Mouse (Mus musculus): ENCODE measurements at regions not wholly inside any gene's neighbourhood (a gene's known extent, or its start where the extent isn't known, plus 50 kb on each side); places are given as distances from the start of the nearest gene placed in this dataset.

DNA sequence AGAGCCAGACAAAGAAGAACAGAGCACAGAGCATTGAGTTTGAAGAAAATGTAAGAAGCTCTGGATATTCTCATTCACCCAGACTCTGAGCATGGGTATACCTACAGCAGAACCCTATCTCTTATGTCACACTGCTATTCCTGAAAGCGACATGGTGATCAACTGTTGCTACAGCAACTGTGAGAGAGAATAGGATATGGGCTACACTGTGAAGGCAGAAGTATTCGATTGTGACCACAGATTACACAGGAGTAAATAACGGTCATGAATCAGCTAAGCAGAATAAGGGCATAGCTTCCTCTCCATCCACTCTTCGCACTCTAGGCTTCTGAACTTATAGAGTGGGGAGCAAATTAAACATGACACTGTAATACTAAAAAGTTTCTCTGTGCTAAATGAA is 417.0 kb upstream of the Nox3 start:
- no peaks in the 10 kb centered on the region for H3K4me1 ChIP-seq (ENCODE audit: control insufficient read depth, insufficient read depth, low read length)
- no peak for DNase-seq
- WGBS = 78% methylated on average over 4 of the region's 4 CpGs
- H3K4me3 ChIP-seq (replicated peaks; ENCODE audit: extremely low read depth, low read depth, low read length) = no peak overlapping the region
- no peak for TF ChIP-seq CTCF (IDR thresholded peaks at IDR 0.05; ENCODE audit: insufficient read depth, low read length)
- no peak for TF ChIP-seq POLR2A (IDR thresholded peaks at IDR 0.05; ENCODE audit: borderline replicate concordance, extremely low read depth, low read depth, low read length)

- DNase-seq = no peak
- 85% methylated on average over 3 of the region's 3 CpGs for WGBS
- H3K4me1 ChIP-seq (ENCODE audit: control insufficient read depth, insufficient read depth, low read length) = no peaks in the 10 kb centered on the region
- TF ChIP-seq CTCF (IDR thresholded peaks at IDR 0.05; ENCODE audit: insufficient read depth, low read length) (no peak), POLR2A (IDR thresholded peaks at IDR 0.05; ENCODE audit: borderline replicate concordance, extremely low read depth, low read depth, low read length) (no peak)
- H3K4me3 ChIP-seq (replicated peaks; ENCODE audit: extremely low read depth, low read depth, low read length) = no peak overlapping the region
Measured at GRCm38 (mm10) chr17:4116476-4116875, 420.4 kb upstream of the Nox3 start.

DNA sequence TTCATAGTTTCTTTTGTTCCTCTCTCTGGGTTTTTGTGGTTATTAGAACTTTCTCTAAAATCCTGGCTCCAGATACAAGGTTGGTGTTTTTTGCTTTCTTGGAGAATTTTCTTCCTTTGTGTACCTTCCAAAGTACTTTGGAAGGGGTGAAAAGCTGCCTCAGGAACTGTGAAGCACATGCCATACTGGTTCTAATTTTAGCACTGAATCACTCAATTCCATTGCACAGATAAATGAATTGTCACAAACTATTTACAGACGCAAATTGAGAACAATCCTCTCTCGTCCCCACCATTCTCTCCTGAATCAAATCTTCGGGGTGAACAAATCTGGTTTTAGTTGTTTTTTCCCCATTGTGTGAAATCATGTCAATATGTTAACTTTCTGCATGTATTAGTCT is 437.6 kb upstream of the Nox3 start:
- no peak for TF ChIP-seq CTCF (IDR thresholded peaks at IDR 0.05; ENCODE audit: insufficient read depth, low read length)
- TF ChIP-seq POLR2A (IDR thresholded peaks at IDR 0.05; ENCODE audit: borderline replicate concordance, extremely low read depth, low read depth, low read length) = no peak
- WGBS = 45% methylated on average over 3 of the region's 3 CpGs
- Histone ChIP-seq H3K4me1 (ENCODE audit: control insufficient read depth, insufficient read depth, low read length) (no peaks in the 10 kb centered on the region), H3K4me3 (replicated peaks; ENCODE audit: extremely low read depth, low read depth, low read length) (no peak overlapping the region)
- no peak for DNase-seq

DNA sequence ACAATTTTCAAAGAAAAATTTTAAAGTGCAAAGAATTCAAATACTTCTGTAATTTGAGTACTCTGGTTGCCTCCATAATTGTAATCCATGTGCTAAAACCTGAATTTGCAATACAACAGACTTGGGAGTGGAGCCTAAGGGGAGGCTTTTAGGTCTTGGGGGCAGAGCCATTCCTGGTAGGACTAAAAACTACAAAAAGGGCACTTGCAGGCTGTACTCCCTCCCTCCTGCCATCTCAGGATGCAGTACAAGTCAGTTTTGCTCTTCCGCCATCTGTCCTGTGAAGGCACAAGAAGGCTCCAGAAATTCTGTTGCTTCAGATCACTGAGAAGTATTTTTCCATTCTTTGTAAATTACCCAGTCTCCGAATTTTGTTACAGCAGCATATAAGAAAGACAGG is 467.4 kb upstream of the Nox3 start:
- 78% methylated on average over 2 of the region's 2 CpGs for WGBS
- Histone ChIP-seq H3K4me3 (replicated peaks; ENCODE audit: extremely low read depth, low read depth, low read length) (no peak overlapping the region), H3K4me1 (ENCODE audit: control insufficient read depth, insufficient read depth, low read length) (no peaks in the 10 kb centered on the region)
- TF ChIP-seq CTCF (IDR thresholded peaks at IDR 0.05; ENCODE audit: insufficient read depth, low read length) (no peak), POLR2A (IDR thresholded peaks at IDR 0.05; ENCODE audit: borderline replicate concordance, extremely low read depth, low read depth, low read length) (no peak)
- no peak for DNase-seq

- DNase-seq = no peak
- 42% methylated on average over 4 of the region's 4 CpGs for whole genome bisulfite sequencing
- no peaks in the 10 kb centered on the region; the same call in 1 of the 2 replicates for H3K4me1 ChIP-seq (ENCODE audit: control insufficient read depth, insufficient read depth, low read length)
- H3K4me3 ChIP-seq (replicated peaks; ENCODE audit: extremely low read depth, low read depth, low read length) = no peak overlapping the region
- no peak for TF ChIP-seq POLR2A (IDR thresholded peaks at IDR 0.05; ENCODE audit: borderline replicate concordance, extremely low read depth, low read depth, low read length)
- no peak for TF ChIP-seq CTCF (IDR thresholded peaks at IDR 0.05; ENCODE audit: insufficient read depth, low read length)
Measured at GRCm38 (mm10) chr17:4173951-4174361, 477.9 kb upstream of the Nox3 start.

DNA sequence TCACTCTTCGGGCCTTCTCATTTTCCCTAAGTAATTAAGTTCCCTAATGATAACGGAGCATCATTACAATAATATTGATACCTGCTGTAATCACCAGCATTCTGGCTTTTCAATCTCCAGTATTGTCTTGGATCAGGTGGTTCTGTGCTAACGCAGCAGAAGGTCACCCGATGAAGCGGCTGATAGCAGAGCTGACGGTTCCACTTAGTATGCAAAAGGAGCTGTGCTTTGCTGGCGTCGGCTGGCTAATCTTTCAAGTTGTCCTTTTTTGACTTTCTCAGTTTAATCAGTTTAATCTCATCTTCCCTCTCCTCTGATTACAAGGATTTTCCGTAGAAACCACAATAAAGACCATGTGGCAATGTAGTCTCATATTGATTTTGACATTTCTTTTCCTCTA is 478.9 kb upstream of the Nox3 start:
- H3K4me1 ChIP-seq (ENCODE audit: control insufficient read depth, insufficient read depth, low read length) = no peaks in the 10 kb centered on the region; the same call in 1 of the 2 replicates
- no peak overlapping the region for H3K4me3 ChIP-seq (replicated peaks; ENCODE audit: extremely low read depth, low read depth, low read length)
- no peak for DNase-seq
- no peak for TF ChIP-seq POLR2A (IDR thresholded peaks at IDR 0.05; ENCODE audit: borderline replicate concordance, extremely low read depth, low read depth, low read length)
- no peak for TF ChIP-seq CTCF (IDR thresholded peaks at IDR 0.05; ENCODE audit: insufficient read depth, low read length)
- 89% methylated on average over 9 of the region's 9 CpGs for WGBS

GRCm38 (mm10) chr17:4176524-4176923 is 480.5 kb upstream of the Nox3 start:
- no peak for DNase-seq
- TF ChIP-seq POLR2A (IDR thresholded peaks at IDR 0.05; ENCODE audit: borderline replicate concordance, extremely low read depth, low read depth, low read length) = no peak
- no peak for TF ChIP-seq CTCF (IDR thresholded peaks at IDR 0.05; ENCODE audit: insufficient read depth, low read length)
- no peaks in the 10 kb centered on the region; the same call in 1 of the 2 replicates for H3K4me1 ChIP-seq (ENCODE audit: control insufficient read depth, insufficient read depth, low read length)
- no peak overlapping the region for H3K4me3 ChIP-seq (replicated peaks; ENCODE audit: extremely low read depth, low read depth, low read length)
- 83% methylated on average over 3 of the region's 3 CpGs for WGBS

GRCm38 (mm10) chr17:4177485-4178150 is 481.6 kb upstream of the Nox3 start:
- no peak for DNase-seq
- TF ChIP-seq CTCF (IDR thresholded peaks at IDR 0.05; ENCODE audit: insufficient read depth, low read length) (no peak), POLR2A (IDR thresholded peaks at IDR 0.05; ENCODE audit: borderline replicate concordance, extremely low read depth, low read depth, low read length) (no peak)
- H3K4me3 ChIP-seq (replicated peaks; ENCODE audit: extremely low read depth, low read depth, low read length) = no peak overlapping the region
- H3K4me1 ChIP-seq (ENCODE audit: control insufficient read depth, insufficient read depth, low read length) = no peaks in the 10 kb centered on the region; the same call in 1 of the 2 replicates
- WGBS = 35% methylated on average over 9 of the region's 9 CpGs

- H3K4me1 ChIP-seq (ENCODE audit: control insufficient read depth, insufficient read depth, low read length) = no peaks in the 10 kb centered on the region
- TF ChIP-seq POLR2A (IDR thresholded peaks at IDR 0.05; ENCODE audit: borderline replicate concordance, extremely low read depth, low read depth, low read length) = no peak
- TF ChIP-seq CTCF (IDR thresholded peaks at IDR 0.05; ENCODE audit: insufficient read depth, low read length) = no peak
- DNase-seq = no peak
- 49% methylated on average over 1 of the region's 1 CpGs for WGBS
- no peak overlapping the region for H3K4me3 ChIP-seq (replicated peaks; ENCODE audit: extremely low read depth, low read depth, low read length)
Measured at GRCm38 (mm10) chr17:4179271-4179670, 483.2 kb upstream of the Nox3 start.

GRCm38 (mm10) chr17:4182106-4182505 is 486.0 kb upstream of the Nox3 start:
- WGBS = 84% methylated on average over 1 of the region's 1 CpGs
- TF ChIP-seq CTCF (IDR thresholded peaks at IDR 0.05; ENCODE audit: insufficient read depth, low read length) (no peak), POLR2A (IDR thresholded peaks at IDR 0.05; ENCODE audit: borderline replicate concordance, extremely low read depth, low read depth, low read length) (no peak)
- H3K4me1 ChIP-seq (ENCODE audit: control insufficient read depth, insufficient read depth, low read length) = no peaks in the 10 kb centered on the region
- no peak overlapping the region for H3K4me3 ChIP-seq (replicated peaks; ENCODE audit: extremely low read depth, low read depth, low read length)
- no peak for DNase-seq
